Mouse (Mus musculus) heart, embryonic 16.5 days (tissue): Measurements from ENCODE around the gene Commd1. TPM values are rescaled to one million over a fixed set of nuclear protein-coding genes. Genes with fewer than 3 reads are reported as not detected.
A peak's percentile ranks its signal among the peaks of the same experiment; 100 is the strongest.

Experiments used
- ATAC-seq: fragments of 200-750 bp; cut with Nextera tagmentation; replicated peaks from 2 replicates; pipeline ENCODE4 v1.8.0; 2017; ENCODE audit warnings: moderate number of reproducible peaks; ENCODE audit not compliant: insufficient read depth, low FRiP score; ENCODE audit errors: extremely low read depth
- H3K27ac ChIP-seq: fragments of 300-500 bp; sonication (generic); 2 replicates; pipeline ENCODE4 v1.5.1; 2014; ENCODE audit warnings: mild to moderate bottlenecking, low read length, control low read depth, moderate library complexity
- H3K27me3 ChIP-seq: fragments of 300-500 bp; sonication (generic); 2 replicates; pipeline ENCODE4 v1.6.1; 2014; ENCODE audit warnings: low read length, mixed read lengths; ENCODE audit not compliant: control insufficient read depth, insufficient read depth
- H3K36me3 ChIP-seq: fragments of 300-500 bp; sonication (generic); 2 replicates; pipeline ENCODE4 v1.6.1; 2014; ENCODE audit not compliant: control insufficient read depth, insufficient read depth
- H3K4me1 ChIP-seq: fragments of 300-500 bp; sonication (generic); 2 replicates; pipeline ENCODE4 v1.6.1; 2014; ENCODE audit warnings: low read length, mixed read lengths; ENCODE audit not compliant: control insufficient read depth, insufficient read depth
- H3K4me2 ChIP-seq: fragments of 300-500 bp; sonication (generic); 2 replicates; pipeline ENCODE4 v1.6.1; 2014; ENCODE audit warnings: low read depth, mild to moderate bottlenecking, control low read depth, low read length
- H3K4me3 ChIP-seq: fragments of 300-500 bp; sonication (generic); 2 replicates; pipeline ENCODE4 v1.5.1; 2014; ENCODE audit warnings: mild to moderate bottlenecking, control low read depth, low read length
- H3K9ac ChIP-seq: fragments of 300-500 bp; sonication (generic); 2 replicates; pipeline ENCODE4 v1.6.1; 2014; ENCODE audit warnings: low read length, control low read depth
- H3K9me3 ChIP-seq: fragments of 300-500 bp; sonication (generic); replicated peaks from 2 replicates; pipeline ENCODE4 v1.6.1; 2016; ENCODE audit warnings: low read length; ENCODE audit not compliant: control insufficient read depth
- WGBS: fragments of 180-500 bp; shearing (Covaris S2); extraction: QIAGEN DNeasy Blood & Tissue Kit; methylation state at CpG from one replicate; pipeline ENCODE4 v1.1.7; 2014; 5-methylcytosine and 5-hydroxymethylcytosine counted together
- polyA plus RNA-seq: library from polyadenylated mRNA; unstranded; fragments of >200 nt; fragmentation: Nextera tagmentation; extraction: Ambion mirVana; gene quantifications from 2 replicates; pipeline ENCODE4 v1.2.1, GENCODE M21; 2015

The Commd1 gene
- polyA plus RNA-seq, 1 experiment from 2014 or later = 350 TPM

DNA sequence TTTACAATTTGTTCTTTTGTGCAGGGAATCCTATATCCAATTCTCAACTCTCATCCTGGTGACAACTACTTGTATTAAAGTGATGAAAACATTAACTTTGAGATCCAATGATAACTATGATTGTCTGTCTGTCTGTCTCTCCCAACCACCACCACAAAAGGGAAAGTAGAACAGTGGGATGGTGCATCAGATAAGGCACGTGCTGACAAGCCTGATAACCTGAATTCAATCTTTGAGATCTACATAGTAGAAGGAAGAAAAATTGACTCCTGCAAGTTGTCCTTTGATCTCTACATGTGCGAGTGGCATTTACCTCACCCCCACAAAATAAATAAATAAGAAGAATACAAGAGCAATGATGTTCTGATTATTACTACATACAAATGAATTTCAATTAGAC lies 62.8 kb downstream of the Commd1 start:
- no peak for ATAC-seq
- Histone ChIP-seq H3K36me3 (no peaks in the 10 kb centered on the region), H3K27me3 (no peaks in the 10 kb centered on the region), H3K9me3 (0 out of 2 replicates have a peak, but pooled peaks cover 3% of the 10 kb centered on the region), H3K4me1 (no peaks in the 10 kb centered on the region), H3K4me3 (no peak overlapping the region), H3K9ac (no peak overlapping the region), H3K4me2 (no peak overlapping the region), H3K27ac (no peak overlapping the region)
- WGBS = 68% methylated on average over 2 of the region's 2 CpGs

DNA sequence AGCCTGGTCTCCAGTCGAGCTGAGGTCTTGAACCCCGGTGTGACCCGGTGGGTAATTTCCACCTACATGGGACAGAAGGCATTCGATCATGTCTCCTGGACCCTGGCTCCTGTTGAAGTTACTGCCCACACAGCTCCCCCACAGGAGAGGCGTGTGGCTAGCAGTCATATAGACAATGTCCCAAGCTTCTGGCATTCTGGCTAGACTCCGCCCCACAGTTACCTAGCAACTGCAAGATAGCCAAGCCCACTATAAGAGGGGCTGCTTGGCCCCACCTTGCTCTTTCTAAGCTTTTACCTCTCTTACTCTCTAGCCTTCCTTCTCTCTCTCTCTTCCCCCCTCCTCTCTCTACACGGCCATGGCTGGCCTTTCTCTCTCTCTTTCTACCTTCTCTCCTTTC lies 64.4 kb downstream of the Commd1 start:
- 91% methylated on average over 7 of the region's 7 CpGs for WGBS

DNA sequence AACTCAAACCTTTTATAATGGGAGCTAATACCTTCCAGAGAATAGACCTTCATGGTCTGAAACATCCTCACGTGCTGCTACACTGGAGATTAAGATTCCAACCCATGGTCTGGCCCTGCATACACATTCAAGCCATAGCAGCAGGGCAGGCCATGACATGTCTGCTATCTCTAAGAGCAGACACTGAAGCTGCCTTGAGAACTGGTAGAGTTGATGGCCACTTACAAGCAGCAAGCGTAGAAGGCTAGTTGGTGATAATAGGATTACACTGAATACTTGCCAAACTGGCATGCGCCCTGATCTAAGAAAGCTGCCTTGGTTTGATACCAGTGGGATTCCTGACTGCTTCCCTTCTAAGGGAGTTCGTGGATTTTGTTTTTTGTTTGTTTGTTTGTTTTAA lies 68.4 kb downstream of the Commd1 start:
- no peak overlapping the region for H3K4me3 ChIP-seq
- ATAC-seq = no peak
- H3K27ac ChIP-seq = no peak overlapping the region
- no peaks in the 10 kb centered on the region for H3K27me3 ChIP-seq
- 0 out of 2 replicates have a peak, but pooled peaks cover 3% of the 10 kb centered on the region for H3K9me3 ChIP-seq
- no peaks in the 10 kb centered on the region for H3K36me3 ChIP-seq
- H3K9ac ChIP-seq = no peak overlapping the region
- 51% methylated on average over 4 of the region's 4 CpGs for WGBS
- no peak overlapping the region for H3K4me2 ChIP-seq
- H3K4me1 ChIP-seq = peaks cover 15% of the 10 kb centered on the region

More for the DNA sequence above, 64.4 kb downstream of the Commd1 start:
- Histone ChIP-seq H3K4me2 (no peak overlapping the region), H3K27me3 (no peaks in the 10 kb centered on the region), H3K27ac (no peak overlapping the region), H3K9me3 (0 out of 2 replicates have a peak, but pooled peaks cover 3% of the 10 kb centered on the region), H3K9ac (no peak overlapping the region), H3K36me3 (no peaks in the 10 kb centered on the region), H3K4me1 (0 out of 2 replicates have a peak, but pooled peaks cover 3% of the 10 kb centered on the region), H3K4me3 (no peak overlapping the region)
- no peak for ATAC-seq

DNA sequence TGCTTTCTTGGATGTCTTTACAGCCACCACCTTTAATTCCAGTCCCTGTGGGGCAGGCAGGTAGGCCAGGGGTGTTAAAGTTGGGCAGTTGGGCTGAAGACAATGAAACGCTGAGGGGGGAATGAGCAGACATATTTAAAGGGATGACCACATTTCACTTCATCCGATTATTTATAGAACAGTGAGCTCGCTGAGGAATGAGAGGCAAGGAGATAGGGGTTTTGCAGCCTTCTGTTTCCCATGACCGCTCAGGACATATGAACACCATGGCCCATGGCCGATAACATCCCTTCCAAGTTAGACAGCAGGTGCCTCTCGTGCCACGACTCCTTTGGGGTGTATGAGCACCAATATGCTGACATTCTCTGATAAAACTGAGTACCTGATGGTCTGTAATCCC lies 70.4 kb downstream of the Commd1 start:
- H3K4me2 ChIP-seq = peak overlapping the region; percentile 16
- H3K4me1 ChIP-seq = peaks cover 17% of the 10 kb centered on the region
- no peaks in the 10 kb centered on the region for H3K9me3 ChIP-seq
- ATAC-seq = peak; percentile 81
- no peak overlapping the region for H3K4me3 ChIP-seq
- peak overlapping the region; percentile 55 for H3K27ac ChIP-seq
- no peaks in the 10 kb centered on the region for H3K27me3 ChIP-seq
- H3K9ac ChIP-seq = no peak overlapping the region
- WGBS = 47% methylated on average over 7 of the region's 7 CpGs
- no peaks in the 10 kb centered on the region for H3K36me3 ChIP-seq

DNA sequence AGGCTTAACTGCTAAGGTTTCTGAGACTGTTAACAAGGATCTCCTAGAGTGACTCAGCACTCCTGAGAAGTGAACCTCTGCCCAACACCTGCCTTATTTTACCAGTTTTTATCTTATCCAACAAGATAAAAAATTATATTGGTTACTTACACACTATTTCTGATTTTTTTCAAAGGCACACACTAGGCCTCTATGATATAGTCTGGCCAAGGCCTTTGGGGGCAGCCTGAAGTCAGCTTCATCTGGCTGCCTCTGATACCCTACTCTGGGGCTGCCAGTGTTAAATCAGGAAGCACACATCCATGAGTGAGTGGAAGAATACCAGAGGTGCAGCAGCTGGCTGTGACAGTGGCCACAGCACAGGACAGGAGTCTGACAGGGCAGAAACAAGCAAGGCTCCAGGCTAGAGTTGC lies 75.7 kb downstream of the Commd1 start:
- H3K36me3 ChIP-seq = no peaks in the 10 kb centered on the region
- peak overlapping the region; percentile 12; the same call in 1 of the 2 replicates for H3K9ac ChIP-seq
- no peaks in the 10 kb centered on the region for H3K9me3 ChIP-seq
- H3K4me1 ChIP-seq = peaks cover 12% of the 10 kb centered on the region
- ATAC-seq = no peak; the same call in 1 of the 2 replicates
- H3K4me2 ChIP-seq = no peak overlapping the region
- H3K27ac ChIP-seq = peak overlapping the region; percentile 48; the same call in 1 of the 2 replicates
- no peak overlapping the region for H3K4me3 ChIP-seq
- no peaks in the 10 kb centered on the region for H3K27me3 ChIP-seq

DNA sequence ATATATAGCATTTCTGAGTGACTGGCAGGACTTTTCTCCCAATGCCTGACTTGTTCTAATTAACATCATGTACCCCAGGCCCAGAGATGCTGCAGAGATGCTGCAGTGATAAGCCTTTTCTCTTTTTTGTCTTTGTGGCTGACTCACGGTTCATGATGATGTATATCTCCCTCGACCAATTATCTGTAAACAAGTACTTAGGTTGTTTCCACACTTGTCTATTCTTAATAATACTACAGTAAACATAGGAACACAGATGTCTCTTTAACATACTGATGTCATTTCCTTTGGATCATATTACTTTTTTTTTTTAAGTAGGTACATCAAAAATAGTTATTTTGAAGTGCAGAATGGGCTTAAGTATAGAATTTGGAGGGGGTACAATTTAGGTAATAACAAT lies 79.3 kb downstream of the Commd1 start:
- no peak for ATAC-seq
- 68% methylated on average over 2 of the region's 2 CpGs for WGBS
- Histone ChIP-seq H3K9me3 (no peaks in the 10 kb centered on the region), H3K4me3 (no peak overlapping the region), H3K27ac (no peak overlapping the region), H3K27me3 (no peaks in the 10 kb centered on the region), H3K9ac (no peak overlapping the region), H3K4me1 (peaks cover 6% of the 10 kb centered on the region), H3K4me2 (no peak overlapping the region), H3K36me3 (peaks cover 8% of the 10 kb centered on the region)

DNA sequence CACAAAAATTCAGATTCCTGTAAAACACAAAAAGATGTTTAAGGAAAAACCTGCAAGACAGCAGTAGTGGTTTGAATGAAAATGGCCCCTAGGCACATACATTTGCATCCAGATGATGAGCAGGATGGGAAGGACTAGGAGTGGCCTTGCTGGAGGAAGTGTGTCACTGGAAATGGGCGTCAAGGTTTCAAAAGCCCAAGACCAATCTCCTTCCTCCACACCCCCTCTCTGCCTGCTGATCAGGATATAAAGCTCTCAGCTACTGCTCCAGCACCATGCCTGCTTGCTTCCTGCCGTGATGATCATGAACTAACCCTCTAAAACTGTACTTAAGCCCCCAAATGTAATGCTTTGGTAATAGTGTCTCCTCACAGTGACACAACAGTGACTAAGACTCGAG lies 82.1 kb downstream of the Commd1 start:
- no peaks in the 10 kb centered on the region for H3K27me3 ChIP-seq
- no peaks in the 10 kb centered on the region for H3K9me3 ChIP-seq
- WGBS = 80% methylated on average over 3 of the region's 3 CpGs
- ATAC-seq = no peak
- no peak overlapping the region for H3K4me2 ChIP-seq
- no peak overlapping the region for H3K9ac ChIP-seq
- H3K36me3 ChIP-seq = peaks cover 8% of the 10 kb centered on the region
- H3K4me1 ChIP-seq = no peaks in the 10 kb centered on the region
- no peak overlapping the region for H3K4me3 ChIP-seq
- no peak overlapping the region for H3K27ac ChIP-seq

DNA sequence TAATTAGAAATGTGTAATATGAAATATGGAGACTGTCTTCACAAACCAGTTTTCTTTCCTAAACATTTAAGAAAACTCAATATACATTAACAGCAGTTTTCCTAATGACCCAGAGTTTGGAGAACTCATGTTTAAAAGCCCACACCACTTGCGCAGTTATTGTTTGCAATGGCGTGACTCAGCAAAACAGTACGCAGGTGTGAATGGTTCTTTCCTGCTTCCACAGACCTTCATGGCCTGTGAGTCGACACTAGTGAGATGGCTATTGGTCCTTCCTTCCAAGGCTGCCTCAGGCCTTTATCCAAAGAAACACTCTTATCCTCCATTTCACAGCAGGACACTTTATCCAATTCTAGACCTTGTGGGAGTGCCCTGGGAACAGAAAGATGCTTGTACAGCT lies 84.5 kb downstream of the Commd1 start:
- Histone ChIP-seq H3K27me3 (no peaks in the 10 kb centered on the region), H3K4me2 (no peak overlapping the region), H3K4me3 (no peak overlapping the region), H3K9me3 (no peaks in the 10 kb centered on the region), H3K27ac (no peak overlapping the region), H3K9ac (no peak overlapping the region), H3K36me3 (peaks cover 8% of the 10 kb centered on the region), H3K4me1 (no peaks in the 10 kb centered on the region)
- 90% methylated on average over 4 of the region's 4 CpGs for WGBS
- no peak for ATAC-seq

DNA sequence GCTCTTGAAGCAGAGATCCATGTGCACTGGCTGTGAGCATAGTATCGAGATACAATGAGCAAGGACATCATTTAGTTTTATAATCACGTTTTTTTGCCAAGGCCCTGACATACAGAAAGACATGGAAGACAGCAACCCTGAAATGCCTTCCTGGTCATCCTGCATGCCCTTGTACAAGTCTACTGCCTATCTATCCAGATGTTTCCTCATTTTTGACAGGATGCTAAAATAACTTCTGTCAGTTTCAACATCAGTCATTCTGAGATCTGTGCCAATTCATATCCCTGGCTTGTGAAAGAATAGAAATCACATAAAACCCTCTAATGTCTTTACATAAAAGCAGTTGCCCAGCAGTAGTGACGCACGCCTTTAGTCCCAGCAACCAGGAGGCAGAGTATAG lies 85.1 kb downstream of the Commd1 start:
- WGBS = 82% methylated on average over 4 of the region's 4 CpGs
- Histone ChIP-seq H3K4me1 (no peaks in the 10 kb centered on the region), H3K4me3 (no peak overlapping the region), H3K9me3 (no peaks in the 10 kb centered on the region), H3K27ac (no peak overlapping the region), H3K4me2 (no peak overlapping the region), H3K27me3 (no peaks in the 10 kb centered on the region), H3K36me3 (peaks cover 8% of the 10 kb centered on the region), H3K9ac (no peak overlapping the region)
- no peak for ATAC-seq
